Mouse (Mus musculus): ENCODE results near the gene Tm9sf2. TPM values are rescaled to one million over a fixed set of nuclear protein-coding genes. Genes with fewer than 3 reads are reported as not detected.

The Tm9sf2 gene
- polyA plus RNA-seq, 1 experiment from 2014 or later = 214 TPM

Other genes starting within 250 kb of the Tm9sf2 start
- gene Ubac2, start 228.4 kb upstream of the Tm9sf2 start, polyA plus RNA-seq (2015; fragmentation: Nextera tagmentation; extraction: Ambion mirVana) = 77.5 and 79.1 TPM in 2 replicates
- not detected in 2 replicates for gene Gpr18, start 191.3 kb upstream of the Tm9sf2 start, polyA plus RNA-seq (2015; fragmentation: Nextera tagmentation; extraction: Ambion mirVana)
- gene Gpr183, start 141.8 kb upstream of the Tm9sf2 start, polyA plus RNA-seq (2015; fragmentation: Nextera tagmentation; extraction: Ambion mirVana) = 4.0 and 4.9 TPM in 2 replicates
- not detected in 2 replicates for gene Timm8a2, start 72.4 kb upstream of the Tm9sf2 start, polyA plus RNA-seq (2015; fragmentation: Nextera tagmentation; extraction: Ambion mirVana)
- gene Clybl, start 74.7 kb downstream of the Tm9sf2 start, polyA plus RNA-seq (2015; fragmentation: Nextera tagmentation; extraction: Ambion mirVana) = 31.3 and 35.6 TPM in 2 replicates